Mouse (Mus musculus): ENCODE data around the gene Ttc41.

The Ttc41 gene

GRCm38 (mm10) chr10:86825871-86826522 is 120.4 kb downstream of the Ttc41 start:
- DNase-seq (ENCODE audit: low spot score in 2 of 2), result no peak
